Mouse (Mus musculus): ENCODE results near the gene Mt1.

DNA sequence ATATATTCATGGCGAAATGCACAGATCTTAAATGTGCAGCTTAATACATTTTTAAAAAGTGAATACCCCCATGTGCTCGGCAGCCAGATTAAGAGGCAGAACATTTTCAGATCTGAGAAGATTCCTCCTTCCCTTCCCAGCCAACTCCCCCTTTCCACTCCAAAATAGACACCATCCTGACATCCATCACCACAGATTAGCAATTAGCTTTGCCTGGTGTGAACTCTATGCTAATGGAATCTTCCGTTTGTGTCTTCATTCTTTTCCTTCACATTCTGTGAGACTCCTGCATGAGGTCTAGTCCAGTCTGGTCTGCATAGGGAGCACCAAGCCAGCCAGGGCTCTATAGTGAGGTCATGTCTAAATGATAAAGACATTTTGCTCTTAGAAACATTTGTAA lies 31.3 kb downstream of the Mt1 start:
- no peak for TF ChIP-seq MAX (IDR thresholded peaks at IDR 0.05)
- TF ChIP-seq CTCF (IDR thresholded peaks at IDR 0.05; ENCODE audit: control insufficient read depth, insufficient read depth, insufficient read length) = no peak
- no peak for TF ChIP-seq FOSL1 (IDR thresholded peaks at IDR 0.05; ENCODE audit: insufficient read depth, low read length, poor library complexity, severe bottlenecking)
- TF ChIP-seq USF1 (IDR thresholded peaks at IDR 0.05; ENCODE audit: low read depth) = no peak
- TF ChIP-seq MYOG (IDR thresholded peaks at IDR 0.05; ENCODE audit: control insufficient read depth, extremely low read depth, insufficient read length) = no peak
- TF ChIP-seq CEBPB (IDR thresholded peaks at IDR 0.05; ENCODE audit: low read depth) = no peak
- TF ChIP-seq MYOD1 (IDR thresholded peaks at IDR 0.05; ENCODE audit: control insufficient read depth, insufficient read length, low read depth) = no peak

All from C2C12 (cell line).